Mouse (Mus musculus): Measurements from ENCODE around the gene Cux1.

DNA sequence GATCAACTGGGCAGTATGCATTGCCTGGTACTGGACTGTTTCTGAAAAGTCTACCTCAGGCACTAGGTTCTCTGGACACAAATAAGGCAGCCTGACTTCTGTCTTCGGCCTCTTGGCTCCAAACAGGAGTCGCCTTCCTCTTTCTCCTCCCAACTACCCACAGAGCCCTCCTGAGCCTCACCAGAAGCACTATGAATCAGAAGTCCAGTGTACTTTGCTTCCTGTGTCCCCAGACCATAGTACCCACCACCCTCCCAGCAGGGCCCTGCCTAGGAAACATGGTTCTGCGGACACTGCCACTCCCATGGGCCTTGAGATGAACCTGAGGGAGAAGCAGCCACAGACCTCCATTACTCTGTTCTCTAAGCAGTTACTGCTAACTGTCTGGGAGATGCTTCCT lies 71.7 kb downstream of the Cux1 start:
- no peak for TF ChIP-seq CTCF (IDR thresholded peaks at IDR 0.05)
- no peak for TF ChIP-seq POLR2A (IDR thresholded peaks at IDR 0.05; ENCODE audit: insufficient read depth, low read depth, low read length)
- no peak for TF ChIP-seq EP300 (IDR thresholded peaks at IDR 0.05; ENCODE audit: insufficient read depth, low read depth, low read length)
